Mouse (Mus musculus) granulocyte monocyte progenitor cell, adult 5-6 weeks (primary cell): ENCODE measurements around the gene Kyat1. TPM values are rescaled to one million over a fixed set of nuclear protein-coding genes. Genes with fewer than 3 reads are reported as not detected.
A peak's percentile ranks its signal among the peaks of the same experiment; 100 is the strongest.
"Not testable (repeated sequence)": the region's sequence is repeated elsewhere in the genome, so short reads cannot be mapped to it uniquely, and the experiment has no call there.

Experiments
- ATAC-seq: replicated peaks from 2 replicates; pipeline ENCODE4 v1.8.0; 2016; ENCODE audit warnings: mild to moderate bottlenecking, moderate TSS enrichment, inconsistent platforms; ENCODE audit not compliant: poor library complexity, severe bottlenecking
- total RNA-seq, 2 experiments: library from RNA; stranded (forward) in 1 of 2; stranded (reverse) in 1 of 2; fragments of 200-712, 200-1000 nt in 1 of 2; fragments of >200 nt in 1 of 2; fragmentation: Nextera tagmentation in 1 of 2; gene quantifications; 2 replicates each; pipeline ENCODE4 v1.2.3; 2014 to 2017

The Kyat1 gene
- total RNA-seq, 2 experiments from 2014 or later = 8.5 to 12.8 TPM

DNA sequence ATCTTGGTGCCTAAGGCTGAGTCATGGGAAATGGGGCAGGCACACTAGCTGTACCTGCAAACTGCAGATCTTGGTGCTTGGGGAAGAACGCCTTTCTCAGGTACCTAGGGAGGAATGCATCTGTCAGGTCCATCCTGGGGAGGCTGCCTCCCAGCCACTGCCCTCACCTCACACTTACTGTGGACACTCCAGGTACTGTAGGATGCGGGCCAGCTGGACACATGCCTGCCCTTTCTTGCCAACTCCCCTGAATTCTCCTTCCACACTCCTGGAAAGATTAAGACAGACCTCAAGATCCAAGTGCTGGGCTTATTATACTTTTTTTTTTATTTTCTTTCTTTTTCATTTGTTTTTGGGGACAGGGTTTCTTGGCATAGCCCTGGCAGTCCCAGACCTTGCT, 29.1 kb downstream of the Kyat1 start:
- ATAC-seq = no peak

- ATAC-seq = no peak
Observed at GRCm38 (mm10) chr2:30175897-30176296, 29.8 kb downstream of the Kyat1 start.

- ATAC-seq = no peak
Observed at GRCm38 (mm10) chr2:30173541-30174240, 32.0 kb downstream of the Kyat1 start.

GRCm38 (mm10) chr2:30171997-30172382, 33.7 kb downstream of the Kyat1 start:
- ATAC-seq = peak; percentile 2; the same call in 1 of the 2 replicates

GRCm38 (mm10) chr2:30171371-30171996, 34.2 kb downstream of the Kyat1 start, which contains the start of gene Endog:
Endog (plus strand) TSS chr2:30171493.
- peak; percentile 89 for ATAC-seq

GRCm38 (mm10) chr2:30166677-30167076, 39.0 kb downstream of the Kyat1 start:
- no peak for ATAC-seq

GRCm38 (mm10) chr2:30164340-30164932, 41.2 kb downstream of the Kyat1 start:
- no peak for ATAC-seq

DNA sequence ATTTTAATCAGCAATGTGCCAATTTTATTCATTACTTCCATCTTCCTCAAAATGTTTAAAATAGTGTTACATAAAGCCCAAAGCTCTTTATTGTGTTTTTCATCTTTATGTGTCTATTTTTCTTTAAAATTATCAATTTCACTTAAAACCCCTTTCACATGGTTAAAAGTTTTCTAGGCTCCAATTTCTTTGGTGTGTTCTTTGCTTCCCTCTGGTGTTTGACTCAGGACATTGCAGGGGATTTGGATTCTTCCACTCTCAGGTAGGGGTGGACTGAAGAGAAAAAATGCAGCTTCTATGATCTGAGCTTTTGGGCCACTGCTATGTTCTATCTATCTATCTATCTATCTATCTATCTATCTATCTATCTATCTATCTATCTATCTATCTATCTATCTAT, 43.8 kb downstream of the Kyat1 start:
- ATAC-seq = peak; percentile 59; the same call in 1 of the 2 replicates

GRCm38 (mm10) chr2:30159871-30160270, 45.8 kb downstream of the Kyat1 start:
- ATAC-seq = not testable (repeated sequence)

DNA sequence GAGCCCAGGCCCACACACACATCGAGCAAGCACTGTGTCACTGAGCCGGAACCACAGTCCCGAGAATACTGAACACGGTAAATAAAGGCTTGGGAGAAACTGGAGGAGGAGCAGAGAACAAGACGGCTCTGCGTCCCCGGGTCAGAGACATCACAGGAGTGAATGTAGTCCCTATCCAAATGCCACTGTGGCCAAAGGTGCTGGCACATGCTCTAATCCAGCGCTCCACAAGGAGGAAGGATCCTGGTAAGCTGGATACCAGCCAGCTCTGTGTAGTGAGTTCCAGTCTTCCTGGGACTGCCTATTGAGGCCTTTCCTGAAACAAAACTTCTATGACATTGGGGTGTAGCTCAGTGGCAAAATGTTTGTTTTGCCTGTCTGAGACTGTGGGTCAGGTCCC, 53.0 kb downstream of the Kyat1 start:
- no peak for ATAC-seq

- no peak for ATAC-seq
Observed at GRCm38 (mm10) chr2:30151840-30152239, 53.8 kb downstream of the Kyat1 start.

- ATAC-seq = no peak
Observed at GRCm38 (mm10) chr2:30147466-30147865, 58.2 kb downstream of the Kyat1 start.

DNA sequence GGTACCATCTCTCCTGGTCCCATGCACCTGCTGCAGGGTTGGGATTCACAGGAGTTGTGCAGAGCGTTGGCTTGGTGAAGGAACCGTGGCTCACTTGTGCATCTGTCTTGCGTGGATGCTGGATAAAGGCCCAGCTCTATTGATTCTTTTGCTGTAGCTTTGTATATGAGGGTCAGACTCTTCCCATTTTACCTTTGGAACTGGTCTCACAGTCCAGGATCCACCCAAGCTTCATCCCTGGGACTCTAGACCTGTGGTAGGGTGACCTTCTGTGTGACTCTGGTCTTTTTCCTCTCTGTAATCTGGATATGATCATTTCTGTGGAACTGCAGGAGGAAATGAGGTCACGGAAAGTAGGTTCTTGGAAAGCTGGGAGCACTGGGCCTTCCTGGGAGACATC, 61.2 kb downstream of the Kyat1 start:
- ATAC-seq = no peak

GRCm38 (mm10) chr2:30140021-30140420, 65.6 kb downstream of the Kyat1 start:
- not testable (repeated sequence) for ATAC-seq

- no peak for ATAC-seq
Observed at GRCm38 (mm10) chr2:30136458-30136857, 69.2 kb downstream of the Kyat1 start.

Other genes starting within 250 kb of the Kyat1 start
- gene Sptan1, start 240.3 kb downstream of the Kyat1 start, total RNA-seq (2014; fragmentation: Nextera tagmentation) = 63.5 and 99.0 TPM in 2 replicates
- 118 and 129 TPM in 2 replicates for gene Sptan1, start 240.3 kb downstream of the Kyat1 start, total RNA-seq (2017)
- gene Wdr34, start 157.0 kb downstream of the Kyat1 start, total RNA-seq (2014; fragmentation: Nextera tagmentation) = 21.9 and 23.1 TPM in 2 replicates
- 11.5 and 14.1 TPM in 2 replicates for gene Wdr34, start 157.0 kb downstream of the Kyat1 start, total RNA-seq (2017)
- 415 and 437 TPM in 2 replicates for gene Set, start 148.5 kb downstream of the Kyat1 start, total RNA-seq (2014; fragmentation: Nextera tagmentation)
- gene Set, start 148.5 kb downstream of the Kyat1 start, total RNA-seq (2017) = 2,035 and 2,054 TPM in 2 replicates
- 10.1 and 13.1 TPM in 2 replicates for gene Pkn3, start 128.2 kb downstream of the Kyat1 start, total RNA-seq (2014; fragmentation: Nextera tagmentation)
- 4.6 and 14.9 TPM in 2 replicates for gene Pkn3, start 128.2 kb downstream of the Kyat1 start, total RNA-seq (2017)
- 21.5 and 24.1 TPM in 2 replicates for gene Zdhhc12, start 112.2 kb downstream of the Kyat1 start, total RNA-seq (2014; fragmentation: Nextera tagmentation)
- 11.0 and 20.7 TPM in 2 replicates for gene Zdhhc12, start 112.2 kb downstream of the Kyat1 start, total RNA-seq (2017)
- 18.3 and 22.7 TPM in 2 replicates for gene Zer1, start 81.3 kb downstream of the Kyat1 start, total RNA-seq (2014; fragmentation: Nextera tagmentation)
- 8.5 and 10.6 TPM in 2 replicates for gene Zer1, start 81.3 kb downstream of the Kyat1 start, total RNA-seq (2017)
- 65.9 and 83.5 TPM in 2 replicates for gene Tbc1d13, start 72.1 kb downstream of the Kyat1 start, total RNA-seq (2014; fragmentation: Nextera tagmentation)
- gene Tbc1d13, start 72.1 kb downstream of the Kyat1 start, total RNA-seq (2017) = 42.2 and 49.2 TPM in 2 replicates
- 5.0 and 7.9 TPM in 2 replicates for gene Endog, start 34.4 kb downstream of the Kyat1 start, total RNA-seq (2014; fragmentation: Nextera tagmentation)
- 3.2 and 8.3 TPM in 2 replicates for gene Endog, start 34.4 kb downstream of the Kyat1 start, total RNA-seq (2017)
- gene Spout1, start 27.4 kb downstream of the Kyat1 start, total RNA-seq (2014; fragmentation: Nextera tagmentation) = 40.2 and 58.2 TPM in 2 replicates
- 44.3 and 49.7 TPM in 2 replicates for gene Spout1, start 27.4 kb downstream of the Kyat1 start, total RNA-seq (2017)
- 5.8 and 6.6 TPM in 2 replicates for gene Lrrc8a, start 31.9 kb upstream of the Kyat1 start, total RNA-seq (2014; fragmentation: Nextera tagmentation)
- gene Lrrc8a, start 31.9 kb upstream of the Kyat1 start, total RNA-seq (2017) = 5.3 and 8.7 TPM in 2 replicates
- not detected in 2 replicates for gene Gm28035, start 34.7 kb upstream of the Kyat1 start, total RNA-seq (2014; fragmentation: Nextera tagmentation)
- gene Gm28035, start 34.7 kb upstream of the Kyat1 start, total RNA-seq (2017) = not detected in 2 replicates
- gene Phyhd1, start 60.4 kb upstream of the Kyat1 start, total RNA-seq (2014; fragmentation: Nextera tagmentation) = 0.99 and 1.2 TPM in 2 replicates
- 0.22 and 1.5 TPM in 2 replicates for gene Phyhd1, start 60.4 kb upstream of the Kyat1 start, total RNA-seq (2017)
- gene Gm28038, start 75.2 kb upstream of the Kyat1 start, total RNA-seq (2014; fragmentation: Nextera tagmentation) = 3.1 and 19.1 TPM in 2 replicates
- gene Gm28038, start 75.2 kb upstream of the Kyat1 start, total RNA-seq (2017) = not detected in 2 replicates
- 6.1 and 7.5 TPM in 2 replicates for gene Dolk, start 80.5 kb upstream of the Kyat1 start, total RNA-seq (2014; fragmentation: Nextera tagmentation)
- gene Dolk, start 80.5 kb upstream of the Kyat1 start, total RNA-seq (2017) = 12.1 and 15.1 TPM in 2 replicates
- 37.5 and 51.5 TPM in 2 replicates for gene Nup188, start 80.5 kb upstream of the Kyat1 start, total RNA-seq (2014; fragmentation: Nextera tagmentation)
- 21.0 and 27.0 TPM in 2 replicates for gene Nup188, start 80.5 kb upstream of the Kyat1 start, total RNA-seq (2017)
- gene Sh3glb2, start 153.5 kb upstream of the Kyat1 start, total RNA-seq (2014; fragmentation: Nextera tagmentation) = 32.3 and 47.4 TPM in 2 replicates
- 23.1 and 41.1 TPM in 2 replicates for gene Sh3glb2, start 153.5 kb upstream of the Kyat1 start, total RNA-seq (2017)
- gene Miga2, start 158.4 kb upstream of the Kyat1 start, total RNA-seq (2014; fragmentation: Nextera tagmentation) = 6.8 and 13.5 TPM in 2 replicates
- gene Miga2, start 158.4 kb upstream of the Kyat1 start, total RNA-seq (2017) = 7.0 and 7.3 TPM in 2 replicates
- gene Dolpp1, start 186.4 kb upstream of the Kyat1 start, total RNA-seq (2014; fragmentation: Nextera tagmentation) = 13.4 and 17.5 TPM in 2 replicates
- 19.1 and 29.6 TPM in 2 replicates for gene Dolpp1, start 186.4 kb upstream of the Kyat1 start, total RNA-seq (2017)
- 18.1 and 35.3 TPM in 2 replicates for gene Crat, start 210.0 kb upstream of the Kyat1 start, total RNA-seq (2014; fragmentation: Nextera tagmentation)
- 7.1 and 14.7 TPM in 2 replicates for gene Crat, start 210.0 kb upstream of the Kyat1 start, total RNA-seq (2017)
- 127 and 167 TPM in 2 replicates for gene Ptpa, start 210.2 kb upstream of the Kyat1 start, total RNA-seq (2014; fragmentation: Nextera tagmentation)
- 58.5 and 61.0 TPM in 2 replicates for gene Ptpa, start 210.2 kb upstream of the Kyat1 start, total RNA-seq (2017)